Comparison of ENCODE assay signal across 8 mouse cellular contexts in the genomic region with DNA sequence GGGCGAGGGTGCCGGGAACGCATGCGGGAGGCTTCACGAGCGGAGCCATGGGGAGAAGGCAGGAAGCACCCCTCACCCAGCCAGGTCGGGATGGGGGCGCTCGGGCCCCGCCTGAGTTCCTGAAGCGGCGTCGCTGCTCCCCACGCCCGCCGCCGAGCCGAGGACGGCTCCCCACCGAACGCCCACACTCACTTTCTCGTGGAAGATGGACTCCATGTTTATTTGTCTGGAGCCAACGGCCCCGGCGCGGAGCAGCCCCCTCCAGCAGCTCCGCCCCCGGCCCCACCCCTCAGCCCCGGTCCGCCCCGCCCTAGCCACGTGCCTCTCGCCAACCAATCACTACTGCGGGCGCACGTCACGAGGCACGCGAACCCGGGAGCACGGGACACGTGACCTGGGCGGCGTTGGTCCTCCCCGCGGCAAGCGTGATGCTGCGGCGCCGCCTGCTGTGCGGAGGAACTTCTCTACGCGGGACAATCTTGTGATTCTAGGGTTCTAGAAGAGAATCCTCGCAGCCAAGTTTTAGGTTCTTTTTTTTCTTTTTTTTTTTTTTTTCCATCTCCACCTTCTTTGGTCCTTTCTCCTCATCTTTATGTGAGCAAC. TPM values are rescaled to one million over a fixed set of nuclear protein-coding genes. Genes with fewer than 3 reads are reported as not detected.
DNase-seq lines count a peak whose midpoint lies in the region; ATAC-seq and TF ChIP-seq lines count a peak whose summit lies in the region.

Atxn3 (minus strand) TSS at position 305 of the 603 bp plus-strand sequence.

- peak within 1 kb of the TSS; percentile 82 for H3K4me3 ChIP-seq in ES-Bruce4 (ENCODE audit: low read depth, low read length)
- H3K4me3 ChIP-seq in forebrain, embryonic 14.5 days (ENCODE audit: low read depth, low read length), result peak within 1 kb of the TSS; percentile 92
- H3K4me3 ChIP-seq in lung, adult 2 months (replicated peaks; ENCODE audit: extremely low read depth, low read depth, low read length), result peak within 1 kb of the TSS; percentile 81

- TF ChIP-seq EP300 in ES-Bruce4 (IDR thresholded peaks at IDR 0.05; ENCODE audit: insufficient read depth, low read depth, low read length), result peak; percentile 57; the same call in 1 of the 2 replicates

- H3K27ac ChIP-seq in ES-Bruce4 (ENCODE audit: insufficient read depth, low read length), result no peak within 1 kb of the TSS
- H3K27ac ChIP-seq in forebrain, embryonic 14.5 days (ENCODE audit: low read depth, low read length), result peak within 1 kb of the TSS; percentile 72; the same call in 1 of the 2 replicates

- peaks cover 1% of the 10 kb centered on the region for H3K4me1 ChIP-seq in ES-Bruce4 (ENCODE audit: control insufficient read depth, insufficient read depth, low read length)
- H3K4me1 ChIP-seq in forebrain, embryonic 14.5 days (ENCODE audit: control insufficient read depth, insufficient read depth, low read length), result 0 out of 2 replicates have a peak, but pooled peaks cover 6% of the 10 kb centered on the region
- H3K4me1 ChIP-seq in lung, adult 2 months (ENCODE audit: control insufficient read depth, insufficient read depth, low read length), result peaks cover 5% of the 10 kb centered on the region

- DNase-seq in forebrain, embryonic 14.5 days (ENCODE audit: low spot score), result peak; percentile 98
- peak; percentile 94 for DNase-seq in heart, postnatal 25 days (ENCODE audit: low spot score)
- DNase-seq in layer of hippocampus, adult 18-20 months (ENCODE audit: low spot score in 2 of 2), result peak; percentile 96 to 98
- DNase-seq in lung, adult 2 months, result peak; percentile 96
- DNase-seq in thymus, adult 18-20 months, result peak; percentile 94

- 0% methylated on average over 53 of the region's 54 CpGs for WGBS in forebrain, embryonic 14.5 days
- under 1% methylated on average over 54 of the region's 54 CpGs for WGBS in lung, adult 2 months

- peak within 1 kb of the TSS; percentile 73 for H3K4me2 ChIP-seq in forebrain, embryonic 14.5 days (ENCODE audit: low read length)

- intact Hi-C loops in heart, postnatal 25 days (cut with DNase I), result loop anchor here (1.0 to 5.0 kb wide), 3 partner anchors 18 to 836 kb away; no protein-coding TSS in a partner anchor

- TF ChIP-seq CTCF in ES-Bruce4 (IDR thresholded peaks at IDR 0.05; ENCODE audit: low read depth, low read length), result peak; percentile 62
- peak; percentile 62 for TF ChIP-seq CTCF in lung, adult 2 months (IDR thresholded peaks at IDR 0.05; ENCODE audit: insufficient read depth, low read length)

- peak within 1 kb of the TSS; percentile 90 for H3K9ac ChIP-seq in ES-Bruce4 (ENCODE audit: low read depth, poor library complexity, severe bottlenecking)
- peak within 1 kb of the TSS; percentile 85 for H3K9ac ChIP-seq in forebrain, embryonic 14.5 days (ENCODE audit: low read length)

- ATAC-seq in cerebellum, adult (ENCODE audit: insufficient number of reproducible peaks, low FRiP score, low TSS enrichment), result peak; percentile 87
- ATAC-seq in forebrain, embryonic 14.5 days, result peak; percentile 99
- peak; percentile 95 for ATAC-seq in neutrophil, adult 5-6 weeks (ENCODE audit: extremely low read depth, insufficient number of reproducible peaks, low FRiP score, poor library complexity, severe bottlenecking)

- no peaks in the 10 kb centered on the region for H3K9me3 ChIP-seq in ES-Bruce4 (replicated peaks; ENCODE audit: control insufficient read depth, insufficient read depth, low read length, poor library complexity, severe bottlenecking)
- no peaks in the 10 kb centered on the region for H3K9me3 ChIP-seq in forebrain, embryonic 14.5 days (replicated peaks; ENCODE audit: control insufficient read depth, low read length)

- H3K27me3 ChIP-seq in ES-Bruce4 (ENCODE audit: control insufficient read depth, insufficient read depth, low read length, poor library complexity, severe bottlenecking), result no peaks in the 10 kb centered on the region
- no peaks in the 10 kb centered on the region for H3K27me3 ChIP-seq in forebrain, embryonic 14.5 days (replicated peaks; ENCODE audit: control insufficient read depth, insufficient read depth, low read length)

- no peaks in the 10 kb centered on the region for H3K36me3 ChIP-seq in ES-Bruce4 (ENCODE audit: control insufficient read depth, insufficient read depth, low read length, poor library complexity, severe bottlenecking)
- no peaks in the 10 kb centered on the region for H3K36me3 ChIP-seq in forebrain, embryonic 14.5 days (ENCODE audit: control insufficient read depth, insufficient read depth, low read length)

- no peak for TF ChIP-seq POLR2A in ES-Bruce4 (IDR thresholded peaks at IDR 0.05; ENCODE audit: insufficient read depth, low read length)
- peak; percentile 53; the same call in 1 of the 2 replicates for TF ChIP-seq POLR2A in lung, adult 2 months (IDR thresholded peaks at IDR 0.05; ENCODE audit: borderline replicate concordance, extremely low read depth, low read depth, low read length)

RNA-seq across cellular contexts. Expression of gene Atxn3, which starts in this region (rescaled TPM):
- 28.1 and 34.9 TPM in 2 replicates for polyA plus RNA-seq in ES-Bruce4 (2011; ENCODE audit: insufficient read depth, insufficient read length, low read depth, missing spikeins)
- polyA plus RNA-seq in forebrain, embryonic 14.5 days (2014; fragmentation: Nextera tagmentation; extraction: Ambion mirVana), result 13.1 and 15.7 TPM in 2 replicates
- 10 to 100 TPM; 11.1 to 11.5 TPM for total RNA-seq in heart, postnatal 25 days (2021)
- total RNA-seq in layer of hippocampus, adult 18-20 months (2021), result 10 to 100 TPM; 19.3 to 21.3 TPM
- 3.3 and 6.3 TPM in 2 replicates for polyA plus RNA-seq in lung, adult 2 months (2012; rRNA removed)
- 59.1 and 60.3 TPM in 2 replicates for total RNA-seq in neutrophil, adult 5-6 weeks (2017)
